Mouse (Mus musculus): ENCODE data around the gene Galt. TPM values are rescaled to one million over a fixed set of nuclear protein-coding genes. Genes with fewer than 3 reads are reported as not detected.

The Galt gene
- 10 to 100 TPM; 54.3 to 55.7 TPM for total RNA-seq (2021)

DNA sequence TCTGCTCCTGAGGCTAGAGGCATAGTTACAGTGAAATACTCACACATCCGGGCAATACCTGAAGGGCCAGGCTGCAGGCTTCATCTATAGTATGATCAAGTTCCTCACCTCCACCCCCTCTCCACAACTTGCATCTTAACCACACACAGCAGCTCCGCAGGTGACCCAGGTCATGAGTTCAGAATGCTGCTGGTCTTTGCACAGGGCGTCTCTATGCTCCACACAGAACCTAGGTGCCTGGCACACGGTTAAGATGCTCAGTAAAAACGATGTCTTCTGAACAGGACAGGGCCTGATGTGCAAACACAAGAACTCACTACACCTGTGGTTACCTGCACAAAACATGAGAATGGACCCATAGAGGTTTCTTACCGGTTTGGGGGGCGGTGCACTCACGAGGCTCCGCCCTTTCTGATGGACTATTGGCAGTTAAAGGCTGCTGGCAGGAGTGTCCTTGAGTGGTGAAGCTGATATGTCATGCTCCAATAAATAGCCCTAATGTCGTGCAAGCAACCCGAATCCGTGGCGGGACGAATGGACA is at the start of gene Galt:
TSS of gene Galt (plus strand) at position 432 of the 541 bp plus-strand sequence.
- no peak for DNase-seq (ENCODE audit: extremely low spot score in 1 of 2, low spot score in 1 of 2)

DNA sequence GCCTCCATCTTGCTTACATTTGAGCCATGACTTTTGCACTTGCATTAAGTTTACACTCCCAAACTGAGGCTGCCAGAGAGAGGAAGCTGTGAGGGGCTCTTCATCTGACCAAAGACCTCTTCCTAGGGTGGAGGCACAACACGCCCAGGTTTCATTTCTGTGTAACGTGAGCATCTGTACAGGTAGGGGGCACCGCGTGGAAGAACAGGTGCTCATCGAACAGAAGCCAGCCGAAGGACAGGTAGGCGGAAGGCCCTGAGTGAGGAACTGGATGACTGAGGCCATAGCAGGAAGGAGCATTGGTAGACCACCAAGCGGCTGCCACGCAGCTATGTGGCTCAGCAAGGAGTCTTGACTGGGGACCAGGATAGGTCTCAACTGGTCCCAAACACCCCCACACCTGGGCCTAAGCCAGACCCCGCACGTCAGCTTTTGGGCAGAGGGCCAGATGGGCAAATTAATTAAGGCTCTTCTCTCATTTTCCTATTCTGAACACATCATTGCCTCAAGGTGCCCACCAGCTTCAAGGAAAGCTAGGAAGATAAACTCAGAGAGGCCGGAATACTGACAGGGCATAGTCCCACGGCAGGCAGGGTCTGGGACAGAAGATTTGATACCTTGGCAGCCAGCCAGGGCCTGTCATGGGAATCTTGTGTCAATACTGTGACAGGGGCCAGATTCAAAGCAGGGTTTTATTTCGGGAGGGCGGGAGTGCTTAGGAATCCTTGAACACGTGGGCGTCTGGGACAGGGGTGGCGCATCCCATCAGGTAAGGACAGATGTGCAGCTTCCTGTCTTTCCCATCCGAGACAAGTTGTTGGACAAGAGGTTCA is 48.9 kb upstream of the Galt start:
- DNase-seq (ENCODE audit: extremely low spot score in 1 of 2, low spot score in 1 of 2), result no peak

GRCm38 (mm10) chr4:41707011-41707535 is 48.0 kb upstream of the Galt start:
- peak in 1 of 2 experiments; percentile 60 for DNase-seq (ENCODE audit: extremely low spot score in 1 of 2, low spot score in 1 of 2)

DNA sequence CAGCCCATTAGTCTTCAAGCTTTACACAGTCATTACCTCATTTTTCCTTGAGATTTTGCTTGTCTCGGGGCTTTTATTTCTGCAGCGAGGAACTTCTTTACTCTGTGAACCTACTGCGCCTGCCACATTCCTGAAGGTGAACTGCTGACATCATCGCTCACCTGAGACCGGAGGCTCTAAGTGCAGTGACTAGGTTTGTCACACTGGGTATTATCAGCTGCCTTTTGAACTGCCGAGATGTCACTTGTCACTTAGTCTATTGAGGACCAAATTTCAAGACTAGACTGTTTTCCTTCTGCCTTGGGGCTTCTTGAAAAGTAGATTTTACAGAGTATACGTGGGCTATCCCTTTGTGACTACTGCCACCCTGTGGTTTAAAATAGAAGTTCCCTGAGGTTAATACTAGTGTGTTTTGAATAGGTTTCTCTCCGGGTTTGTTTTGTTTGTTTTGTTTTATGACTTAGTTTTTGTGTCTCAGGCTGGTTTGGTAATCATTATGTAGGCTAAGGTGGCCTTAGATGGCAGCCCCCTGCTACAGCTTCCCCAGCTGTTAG is 46.8 kb upstream of the Galt start:
- no peak for DNase-seq (ENCODE audit: extremely low spot score in 1 of 2, low spot score in 1 of 2)

GRCm38 (mm10) chr4:41710229-41710628 is 44.8 kb upstream of the Galt start:
- DNase-seq (ENCODE audit: extremely low spot score in 1 of 2, low spot score in 1 of 2), result no peak

- DNase-seq (ENCODE audit: extremely low spot score in 1 of 2, low spot score in 1 of 2), result no peak
These were observed 43.2 kb upstream of the Galt start for GRCm38 (mm10) chr4:41711705-41712375.

DNA sequence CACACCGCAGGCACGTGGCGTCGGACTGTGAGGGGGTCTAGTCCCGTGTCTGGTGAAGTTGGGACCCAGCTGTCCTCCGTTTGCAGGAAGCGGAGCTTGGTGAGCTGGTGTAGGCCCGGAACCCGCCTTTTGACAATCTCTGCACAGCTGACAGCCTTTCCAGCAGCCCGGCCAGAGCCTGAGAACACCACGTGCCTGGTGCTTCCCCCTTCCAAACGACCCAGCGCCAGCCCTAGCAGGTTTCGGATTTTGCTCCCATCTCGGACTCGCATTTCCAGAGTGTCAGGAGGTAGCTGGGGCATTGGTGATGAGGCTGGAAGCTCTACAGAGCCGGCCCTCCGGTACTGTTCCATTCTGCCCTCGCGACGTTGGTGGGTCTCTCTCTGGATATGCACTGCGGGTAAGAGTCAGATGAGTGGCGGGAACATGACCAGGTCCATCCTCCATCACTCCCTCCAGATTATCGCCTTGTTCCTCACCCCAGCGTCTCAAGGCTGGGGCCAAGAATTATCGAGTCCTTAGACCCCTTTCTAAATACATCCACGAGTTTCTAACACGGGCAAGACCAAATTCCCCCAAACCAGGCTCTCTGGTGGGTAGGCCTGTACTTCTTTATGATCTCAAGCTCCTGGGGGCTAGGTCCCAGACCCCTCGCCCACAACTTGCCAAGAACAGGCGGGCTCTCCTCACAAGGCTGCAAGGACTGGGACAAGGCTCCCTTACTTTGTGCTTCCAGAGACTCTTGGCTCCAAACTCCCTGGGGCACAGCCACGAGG is 42.4 kb upstream of the Galt start:
- DNase-seq (ENCODE audit: extremely low spot score in 1 of 2, low spot score in 1 of 2), result no peak

GRCm38 (mm10) chr4:41713197-41714067 is 41.6 kb upstream of the Galt start, which contains the start of gene Rpp25l:
Rpp25l (minus strand) TSS chr4:41713534.
- DNase-seq (ENCODE audit: extremely low spot score in 1 of 2, low spot score in 1 of 2), result peak; percentile 73 to 87

DNA sequence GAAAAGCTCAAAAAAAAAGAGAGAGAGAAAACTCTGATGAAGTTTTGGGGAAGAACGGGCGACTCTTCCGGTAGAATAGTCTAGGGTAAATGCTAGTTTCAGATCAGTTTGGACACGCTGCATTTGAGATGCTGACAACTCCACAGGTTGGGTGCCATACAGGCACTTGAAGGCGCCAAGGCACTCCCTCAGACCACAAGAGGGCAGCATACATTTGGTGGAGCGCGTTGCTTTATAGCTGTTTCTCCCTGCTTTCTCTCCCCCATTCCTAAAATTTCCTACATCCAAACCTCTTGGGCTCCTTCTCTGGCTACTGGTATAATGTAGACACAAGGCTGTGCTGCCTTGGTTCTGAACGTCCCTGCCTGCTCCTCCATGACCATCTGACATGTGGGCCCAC is 40.8 kb upstream of the Galt start:
- peak in 1 of 2 experiments; percentile 68 for DNase-seq (ENCODE audit: extremely low spot score in 1 of 2, low spot score in 1 of 2)

- no peak for DNase-seq (ENCODE audit: extremely low spot score in 1 of 2, low spot score in 1 of 2)
These were observed 39.9 kb upstream of the Galt start for GRCm38 (mm10) chr4:41715082-41715481.

DNA sequence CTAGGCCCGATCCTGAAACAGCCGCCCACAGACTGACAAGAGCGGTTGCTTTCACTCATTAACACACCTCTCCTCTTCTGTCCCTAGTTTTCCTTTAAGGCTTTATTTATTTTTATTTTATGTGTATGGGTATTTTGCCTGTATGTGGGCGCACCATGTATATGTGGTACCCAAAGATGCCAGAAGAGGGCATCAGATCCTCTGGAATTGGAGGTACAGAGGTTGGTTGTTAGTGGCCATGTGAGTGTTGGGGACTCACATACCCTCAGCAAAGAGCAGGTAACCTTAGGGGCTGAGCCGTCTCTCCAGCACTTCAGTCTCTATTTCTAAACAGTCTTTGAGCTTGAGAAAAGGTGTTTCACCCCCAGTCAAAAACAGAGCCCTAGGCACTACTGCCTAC is 39.4 kb upstream of the Galt start:
- peak in 1 of 2 experiments; percentile 56 for DNase-seq (ENCODE audit: extremely low spot score in 1 of 2, low spot score in 1 of 2)

- DNase-seq (ENCODE audit: extremely low spot score in 1 of 2, low spot score in 1 of 2), result no peak
These were observed 38.2 kb upstream of the Galt start for GRCm38 (mm10) chr4:41716834-41717233.

- DNase-seq (ENCODE audit: extremely low spot score in 1 of 2, low spot score in 1 of 2), result peak; percentile 72 to 73
These were observed 32.1 kb upstream of the Galt start, which contains the start of gene Dctn3 for GRCm38 (mm10) chr4:41722918-41723351. Dctn3 (minus strand) TSS chr4:41723170.

DNA sequence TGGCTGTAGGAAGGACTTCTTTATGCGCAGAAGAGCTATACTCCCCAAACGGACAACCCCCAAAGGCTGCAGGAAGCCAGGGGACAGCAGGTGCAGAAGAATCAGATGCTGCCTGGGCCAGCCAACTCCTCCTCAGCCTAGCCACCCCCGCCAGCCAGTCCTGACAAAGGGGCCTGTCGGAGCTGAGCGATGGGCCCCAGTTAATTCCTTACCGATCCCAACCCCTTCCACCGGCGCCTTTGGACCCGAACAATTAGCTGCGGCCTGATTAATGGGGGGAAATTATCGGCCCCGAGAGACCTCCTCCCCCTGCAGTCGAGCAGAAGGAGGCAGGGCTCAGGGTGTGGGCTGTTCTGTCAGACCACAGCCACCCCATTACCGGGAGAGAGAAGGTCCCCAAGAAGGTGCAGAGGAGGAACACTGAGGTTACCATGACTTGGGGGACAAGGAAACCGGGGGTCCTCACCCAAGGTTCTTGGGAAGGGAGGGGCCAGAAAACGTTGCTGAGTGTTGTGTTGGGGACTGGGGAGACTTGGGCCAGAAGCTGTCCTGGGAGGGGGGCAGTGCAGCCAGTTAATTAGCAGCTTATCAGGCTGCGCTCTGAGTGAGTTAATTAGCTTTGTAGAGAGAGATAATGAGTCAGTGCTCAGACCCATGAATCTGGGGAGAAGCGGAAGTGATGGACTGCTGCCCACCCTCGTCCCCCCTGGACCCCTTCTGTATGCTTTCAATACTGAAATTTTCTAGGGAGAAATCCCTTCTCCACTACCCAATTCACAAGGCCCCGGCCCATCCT is 28.0 kb upstream of the Galt start:
- no peak for DNase-seq (ENCODE audit: extremely low spot score in 1 of 2, low spot score in 1 of 2)

GRCm38 (mm10) chr4:41731052-41731765 is 23.8 kb upstream of the Galt start, which contains the start of gene Arid3c:
Arid3c (minus strand) TSS chr4:41731142.
- DNase-seq (ENCODE audit: extremely low spot score in 1 of 2, low spot score in 1 of 2), result no peak

DNA sequence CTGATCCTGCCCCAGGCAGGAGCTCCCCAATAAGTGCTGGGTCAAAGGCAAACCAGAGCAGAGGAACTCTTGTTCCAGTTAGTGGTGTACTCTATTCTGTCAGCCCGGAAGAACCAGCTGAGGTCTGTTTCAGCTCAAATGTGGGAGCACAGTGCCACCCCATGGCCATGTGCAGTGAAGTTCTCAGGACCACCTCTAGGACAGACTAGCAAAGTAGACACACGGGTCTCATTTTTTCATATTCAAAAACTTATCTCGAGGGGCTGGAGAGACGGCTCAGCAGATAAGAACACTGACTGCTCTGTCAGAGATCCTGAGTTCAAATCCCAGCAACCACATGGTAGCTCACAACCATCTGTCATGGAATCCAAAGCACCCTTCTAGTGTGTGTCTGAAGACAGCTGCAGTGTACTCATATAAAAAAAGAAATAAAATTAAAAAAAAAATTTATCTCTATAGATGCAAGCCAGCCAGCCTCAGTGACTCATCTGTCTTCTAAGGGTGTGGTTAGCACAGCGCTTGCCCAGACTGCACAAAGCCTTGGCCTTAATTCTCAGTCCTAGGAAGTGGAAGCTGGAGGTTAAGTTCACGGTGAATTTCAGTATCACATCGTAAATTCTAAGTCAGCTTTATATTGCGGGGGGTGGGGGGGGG is 17.3 kb upstream of the Galt start:
- DNase-seq (ENCODE audit: extremely low spot score in 1 of 2, low spot score in 1 of 2), result peak; percentile 64 to 74

DNA sequence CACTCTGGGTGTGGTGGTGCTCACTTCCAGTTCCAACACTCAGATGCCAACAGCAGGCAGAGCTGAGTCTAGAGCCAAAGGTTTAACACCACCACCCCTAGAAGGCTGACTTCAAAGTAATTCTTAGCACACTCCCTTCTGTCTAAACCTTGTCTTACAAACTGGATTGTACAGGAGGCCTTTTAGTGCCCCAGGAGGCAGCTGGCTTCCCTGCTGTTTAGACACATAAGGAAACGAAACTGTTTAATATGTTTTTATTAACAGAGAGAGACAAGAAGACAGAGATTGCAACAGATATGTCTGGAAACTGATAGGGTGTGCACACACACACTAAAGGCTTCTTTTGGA is 16.8 kb upstream of the Galt start:
- no peak for DNase-seq (ENCODE audit: extremely low spot score in 1 of 2, low spot score in 1 of 2)

All from layer of hippocampus, postnatal 25 days (tissue).